Mouse (Mus musculus) spleen, adult 2 months (tissue): ENCODE measurements around the gene 6330409D20Rik.

Experiments used
- CTCF ChIP-seq: fragments of 200-500 bp; IDR thresholded peaks from 2 replicates; pipeline ENCODE4 v1.5.1; 2011; ENCODE audit warnings: mild to moderate bottlenecking, inconsistent platforms; ENCODE audit not compliant: insufficient read depth, insufficient read length, insufficient replicate concordance; ENCODE audit errors: extremely low read depth
- POLR2A ChIP-seq: fragments of 200-500 bp; IDR thresholded peaks from 2 replicates; pipeline ENCODE4 v1.6.1; 2011; ENCODE audit warnings: low read depth, low read length, inconsistent platforms

DNA sequence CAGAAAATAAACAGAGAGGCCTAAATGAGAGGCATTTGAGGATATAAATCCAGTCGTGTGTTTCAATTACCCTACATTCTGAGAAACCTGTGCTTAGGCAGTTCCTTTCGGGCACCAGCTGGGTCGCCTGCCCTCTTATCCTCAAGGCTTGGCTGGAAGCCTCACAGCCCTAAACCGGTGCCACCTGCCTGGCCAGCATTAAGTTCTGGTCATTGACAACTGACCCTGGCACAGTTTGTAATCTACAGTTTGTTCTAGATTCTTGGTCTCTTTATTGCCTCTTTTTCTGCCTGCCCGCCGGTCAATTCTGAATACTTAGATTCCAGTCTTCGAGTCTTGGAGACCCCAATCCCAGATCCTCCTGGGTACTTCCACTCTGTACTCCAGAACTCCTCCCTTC is 47.5 kb downstream of the 6330409D20Rik start:
- TF ChIP-seq CTCF (no peak), POLR2A (no peak)
